Mouse (Mus musculus) heart, embryonic 16.5 days (tissue): ENCODE measurements around the gene Cfap97d1. TPM values are rescaled to one million over a fixed set of nuclear protein-coding genes. Genes with fewer than 3 reads are reported as not detected.

Experiments used
- ATAC-seq: fragments of 200-750 bp; cut with Nextera tagmentation; replicated peaks from 2 replicates; pipeline ENCODE4 v1.8.0; 2017; ENCODE audit warnings: moderate number of reproducible peaks; ENCODE audit not compliant: insufficient read depth, low FRiP score; ENCODE audit errors: extremely low read depth
- H3K27ac ChIP-seq: fragments of 300-500 bp; sonication (generic); 2 replicates; pipeline ENCODE4 v1.5.1; 2014; ENCODE audit warnings: mild to moderate bottlenecking, low read length, control low read depth, moderate library complexity
- H3K27me3 ChIP-seq: fragments of 300-500 bp; sonication (generic); 2 replicates; pipeline ENCODE4 v1.6.1; 2014; ENCODE audit warnings: low read length, mixed read lengths; ENCODE audit not compliant: control insufficient read depth, insufficient read depth
- H3K36me3 ChIP-seq: fragments of 300-500 bp; sonication (generic); 2 replicates; pipeline ENCODE4 v1.6.1; 2014; ENCODE audit not compliant: control insufficient read depth, insufficient read depth
- H3K4me1 ChIP-seq: fragments of 300-500 bp; sonication (generic); 2 replicates; pipeline ENCODE4 v1.6.1; 2014; ENCODE audit warnings: low read length, mixed read lengths; ENCODE audit not compliant: control insufficient read depth, insufficient read depth
- H3K4me2 ChIP-seq: fragments of 300-500 bp; sonication (generic); 2 replicates; pipeline ENCODE4 v1.6.1; 2014; ENCODE audit warnings: low read depth, mild to moderate bottlenecking, control low read depth, low read length
- H3K4me3 ChIP-seq: fragments of 300-500 bp; sonication (generic); 2 replicates; pipeline ENCODE4 v1.5.1; 2014; ENCODE audit warnings: mild to moderate bottlenecking, control low read depth, low read length
- H3K9ac ChIP-seq: fragments of 300-500 bp; sonication (generic); 2 replicates; pipeline ENCODE4 v1.6.1; 2014; ENCODE audit warnings: low read length, control low read depth
- H3K9me3 ChIP-seq: fragments of 300-500 bp; sonication (generic); replicated peaks from 2 replicates; pipeline ENCODE4 v1.6.1; 2016; ENCODE audit warnings: low read length; ENCODE audit not compliant: control insufficient read depth
- WGBS: fragments of 180-500 bp; shearing (Covaris S2); extraction: QIAGEN DNeasy Blood & Tissue Kit; methylation state at CpG from one replicate; pipeline ENCODE4 v1.1.7; 2014; 5-methylcytosine and 5-hydroxymethylcytosine counted together
- polyA plus RNA-seq: library from polyadenylated mRNA; unstranded; fragments of >200 nt; fragmentation: Nextera tagmentation; extraction: Ambion mirVana; gene quantifications from 2 replicates; pipeline ENCODE4 v1.2.1, GENCODE M21; 2015

Cfap97d1 gene
- polyA plus RNA-seq, 1 experiment from 2014 or later: not detected

GRCm38 (mm10) chr11:101953441-101953840 is 30.6 kb upstream of the Cfap97d1 start:
- no peak for ATAC-seq
- H3K27me3 ChIP-seq: 0 out of 2 replicates have a peak, but pooled peaks cover 3% of the 10 kb centered on the region

GRCm38 (mm10) chr11:101957476-101957875 is 26.6 kb upstream of the Cfap97d1 start:
- 72% methylated on average over 5 of the region's 5 CpGs for WGBS
- Histone ChIP-seq H3K4me3 (no peak overlapping the region), H3K9me3 (no peaks in the 10 kb centered on the region), H3K36me3 (no peaks in the 10 kb centered on the region), H3K9ac (no peak overlapping the region), H3K4me1 (peaks cover 14% of the 10 kb centered on the region), H3K27me3 (peaks cover 17% of the 10 kb centered on the region), H3K27ac (no peak overlapping the region), H3K4me2 (no peak overlapping the region)
- no peak for ATAC-seq

More at GRCm38 (mm10) chr11:101953441-101953840, 30.6 kb upstream of the Cfap97d1 start:
- H3K27ac ChIP-seq: peak overlapping the region; percentile 80
- no peaks in the 10 kb centered on the region for H3K36me3 ChIP-seq
- H3K4me3 ChIP-seq: no peak overlapping the region
- WGBS: 29% methylated on average over 4 of the region's 4 CpGs
- no peaks in the 10 kb centered on the region for H3K9me3 ChIP-seq
- H3K4me2 ChIP-seq: peak overlapping the region; percentile 49; the same call in 1 of the 2 replicates
- no peak overlapping the region for H3K9ac ChIP-seq
- peaks cover 18% of the 10 kb centered on the region for H3K4me1 ChIP-seq

- no peak for ATAC-seq
- Histone ChIP-seq H3K4me1 (peaks cover 17% of the 10 kb centered on the region), H3K27me3 (peaks cover 55% of the 10 kb centered on the region), H3K36me3 (no peaks in the 10 kb centered on the region), H3K9me3 (no peaks in the 10 kb centered on the region), H3K4me3 (peak overlapping the region; percentile 66), H3K27ac (peak overlapping the region; percentile 1; the same call in 1 of the 2 replicates), H3K4me2 (peak overlapping the region; percentile 93), H3K9ac (peak overlapping the region; percentile 70)
- 9% methylated on average over 11 of the region's 11 CpGs for WGBS
Measured at GRCm38 (mm10) chr11:101963043-101963442, 21.0 kb upstream of the Cfap97d1 start.

- Histone ChIP-seq H3K36me3 (no peaks in the 10 kb centered on the region), H3K4me2 (peak overlapping the region; percentile 93), H3K27ac (peak overlapping the region; percentile 4), H3K27me3 (peaks cover 53% of the 10 kb centered on the region), H3K9ac (peak overlapping the region; percentile 70), H3K4me3 (peak overlapping the region; percentile 66), H3K4me1 (peaks cover 21% of the 10 kb centered on the region), H3K9me3 (no peaks in the 10 kb centered on the region)
- ATAC-seq: peak; percentile 25; the same call in 1 of the 2 replicates
- under 1% methylated on average over 78 of the region's 78 CpGs for WGBS
Measured at GRCm38 (mm10) chr11:101963473-101964291, 20.4 kb upstream of the Cfap97d1 start.

- no peaks in the 10 kb centered on the region for H3K36me3 ChIP-seq
- 0 out of 2 replicates have a peak overlapping the region, but pooled peaks have one; percentile 12 for H3K9ac ChIP-seq
- no peak for ATAC-seq
- 27% methylated on average over 8 of the region's 8 CpGs for WGBS
- no peaks in the 10 kb centered on the region for H3K9me3 ChIP-seq
- H3K4me2 ChIP-seq: peak overlapping the region; percentile 93
- H3K27ac ChIP-seq: no peak overlapping the region
- H3K27me3 ChIP-seq: peaks cover 53% of the 10 kb centered on the region
- peak overlapping the region; percentile 66 for H3K4me3 ChIP-seq
- peaks cover 21% of the 10 kb centered on the region for H3K4me1 ChIP-seq
Measured at GRCm38 (mm10) chr11:101964647-101965046, 19.4 kb upstream of the Cfap97d1 start.

- H3K4me2 ChIP-seq: no peak overlapping the region
- WGBS: 7% methylated on average over 2 of the region's 2 CpGs
Measured at GRCm38 (mm10) chr11:101965553-101965952, 18.5 kb upstream of the Cfap97d1 start.

GRCm38 (mm10) chr11:101966965-101967614 is 17.0 kb upstream of the Cfap97d1 start, which contains the start of gene Sost:
Sost (minus strand) TSS chr11:101967015.
- 26% methylated on average over 9 of the region's 10 CpGs for WGBS
- H3K27ac ChIP-seq: no peak within 1 kb of the TSS
- peak within 1 kb of the TSS; percentile 3; the same call in 1 of the 2 replicates for H3K4me3 ChIP-seq

More at GRCm38 (mm10) chr11:101965553-101965952, 18.5 kb upstream of the Cfap97d1 start:
- peaks cover 21% of the 10 kb centered on the region for H3K4me1 ChIP-seq
- H3K9me3 ChIP-seq: no peaks in the 10 kb centered on the region
- peaks cover 53% of the 10 kb centered on the region for H3K27me3 ChIP-seq
- no peak overlapping the region for H3K9ac ChIP-seq
- no peaks in the 10 kb centered on the region for H3K36me3 ChIP-seq
- no peak for ATAC-seq
- H3K27ac ChIP-seq: no peak overlapping the region
- H3K4me3 ChIP-seq: peak overlapping the region; percentile 0; the same call in 1 of the 2 replicates

GRCm38 (mm10) chr11:101968311-101968710 is 15.8 kb upstream of the Cfap97d1 start:
- H3K27ac ChIP-seq: no peak overlapping the region
- H3K4me1 ChIP-seq: peaks cover 22% of the 10 kb centered on the region
- H3K9me3 ChIP-seq: no peaks in the 10 kb centered on the region
- ATAC-seq: no peak
- H3K4me2 ChIP-seq: no peak overlapping the region
- 14% methylated on average over 7 of the region's 7 CpGs for WGBS
- H3K36me3 ChIP-seq: peaks cover 5% of the 10 kb centered on the region; the same call in 1 of the 2 replicates
- peaks cover 35% of the 10 kb centered on the region for H3K27me3 ChIP-seq
- no peak overlapping the region for H3K4me3 ChIP-seq
- no peak overlapping the region for H3K9ac ChIP-seq

More at GRCm38 (mm10) chr11:101966965-101967614, 17.0 kb upstream of the Cfap97d1 start, which contains the start of gene Sost:
- ATAC-seq: 0 out of 2 replicates have a peak, but pooled peaks have one; percentile 12
- Histone ChIP-seq H3K9me3 (no peaks in the 10 kb centered on the region), H3K4me1 (peaks cover 25% of the 10 kb centered on the region), H3K36me3 (no peaks in the 10 kb centered on the region), H3K4me2 (no peak within 1 kb of the TSS), H3K27me3 (peaks cover 39% of the 10 kb centered on the region), H3K9ac (no peak within 1 kb of the TSS)
